Mouse (Mus musculus) small intestine, adult 2 months (tissue): ENCODE data around the gene Cpn2. TPM values are rescaled to one million over a fixed set of nuclear protein-coding genes. Genes with fewer than 3 reads are reported as not detected.

Experiments used
- H3K27ac ChIP-seq: fragments of 200-500 bp; 2 replicates; pipeline ENCODE4 v1.5.1; 2012; ENCODE audit warnings: low read depth, low read length, control low read depth, inconsistent platforms; ENCODE audit not compliant: insufficient read depth
- H3K27me3 ChIP-seq: fragments of 200-500 bp; 2 replicates; pipeline ENCODE4 v1.6.1; 2012; ENCODE audit warnings: mild to moderate bottlenecking, moderate library complexity, low read length, inconsistent platforms; ENCODE audit not compliant: control insufficient read depth, insufficient read depth
- H3K36me3 ChIP-seq: fragments of 200-500 bp; 2 replicates; pipeline ENCODE4 v1.6.1; 2012; ENCODE audit warnings: mild to moderate bottlenecking, low read length, control low read depth, inconsistent platforms; ENCODE audit not compliant: control insufficient read depth, insufficient read depth
- H3K4me1 ChIP-seq: fragments of 200-500 bp; 2 replicates; pipeline ENCODE4 v1.6.1; 2012; ENCODE audit warnings: low read length, inconsistent platforms, mixed read lengths; ENCODE audit not compliant: control insufficient read depth, insufficient read depth, insufficient read length
- H3K4me3 ChIP-seq: fragments of 200-500 bp; 2 replicates; pipeline ENCODE4 v1.5.1; 2012; ENCODE audit warnings: low read depth, mild to moderate bottlenecking, control low read depth, inconsistent platforms, low read length, moderate library complexity
- CTCF ChIP-seq: fragments of 200-500 bp; IDR thresholded peaks from 2 replicates; pipeline ENCODE4 v1.5.1; 2012; ENCODE audit warnings: low read depth, mild to moderate bottlenecking, control low read depth, inconsistent platforms, low read length, moderate library complexity, mixed read lengths; ENCODE audit not compliant: insufficient replicate concordance, insufficient read length; ENCODE audit errors: extremely low read depth
- POLR2A ChIP-seq: fragments of 200-500 bp; IDR thresholded peaks from 2 replicates; pipeline ENCODE4 v1.6.1; 2012; ENCODE audit warnings: low read depth, mild to moderate bottlenecking, control low read depth, inconsistent platforms, low read length, moderate library complexity
- WGBS: fragments of 180-500 bp; shearing (Covaris S2); methylation state at CpG from one replicate; pipeline ENCODE4 v1.1.7; 2018; 5-methylcytosine and 5-hydroxymethylcytosine counted together
- polyA plus RNA-seq: library from polyadenylated mRNA; depleted of rRNA; stranded (reverse); fragments of >200 nt; gene quantifications from 2 replicates; pipeline ENCODE4 v1.2.3, GENCODE M21; 2012

The Cpn2 gene
- polyA plus RNA-seq, 1 experiment: 0.06 TPM

DNA sequence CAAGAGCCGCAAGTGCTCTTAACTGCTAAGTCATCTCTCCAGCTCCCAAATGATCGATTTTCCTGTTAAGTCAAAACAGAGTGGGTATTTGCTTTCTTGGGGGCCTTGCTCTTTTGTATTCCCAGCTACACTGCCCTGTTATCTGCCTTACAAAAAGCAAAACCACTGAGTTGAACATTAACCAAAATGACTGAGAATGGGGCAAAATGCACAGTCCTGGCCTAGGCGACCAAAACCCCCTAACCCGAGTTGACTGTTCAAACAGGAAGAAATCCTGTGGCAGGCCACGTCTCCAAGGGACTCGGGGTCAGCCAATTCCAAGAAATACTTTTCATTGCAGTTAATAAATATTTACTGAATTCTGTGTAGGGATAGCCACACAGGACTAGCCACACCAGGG is 28.5 kb downstream of the Cpn2 start:
- Histone ChIP-seq H3K27me3 (0 out of 2 replicates have a peak, but pooled peaks cover 3% of the 10 kb centered on the region), H3K4me1 (peaks cover 3% of the 10 kb centered on the region; the same call in 1 of the 2 replicates), H3K27ac (no peak overlapping the region), H3K4me3 (no peak overlapping the region), H3K36me3 (no peaks in the 10 kb centered on the region)
- TF ChIP-seq POLR2A (no peak), CTCF (no peak)
- WGBS: 51% methylated on average over 6 of the region's 6 CpGs

GRCm38 (mm10) chr16:30236091-30236699 is 31.1 kb downstream of the Cpn2 start:
- H3K27me3 ChIP-seq: 0 out of 2 replicates have a peak, but pooled peaks cover 3% of the 10 kb centered on the region
- no peaks in the 10 kb centered on the region for H3K36me3 ChIP-seq
- WGBS: 2% methylated on average over 33 of the region's 33 CpGs
- peak overlapping the region; percentile 63 for H3K4me3 ChIP-seq
- no peak overlapping the region for H3K27ac ChIP-seq
- TF ChIP-seq CTCF (peak; percentile 93), POLR2A (no peak)
- peaks cover 3% of the 10 kb centered on the region; the same call in 1 of the 2 replicates for H3K4me1 ChIP-seq

GRCm38 (mm10) chr16:30235577-30235976 is 31.7 kb downstream of the Cpn2 start:
- 43% methylated on average over 2 of the region's 2 CpGs for WGBS
- Histone ChIP-seq H3K27ac (no peak overlapping the region), H3K36me3 (no peaks in the 10 kb centered on the region), H3K4me3 (no peak overlapping the region), H3K4me1 (peaks cover 3% of the 10 kb centered on the region; the same call in 1 of the 2 replicates), H3K27me3 (0 out of 2 replicates have a peak, but pooled peaks cover 3% of the 10 kb centered on the region)
- no peak for TF ChIP-seq CTCF
- no peak for TF ChIP-seq POLR2A

GRCm38 (mm10) chr16:30234636-30235546 is 32.4 kb downstream of the Cpn2 start:
- TF ChIP-seq POLR2A (no peak), CTCF (no peak)
- no peak overlapping the region for H3K4me3 ChIP-seq
- 85% methylated on average over 12 of the region's 12 CpGs for whole genome bisulfite sequencing
- H3K36me3 ChIP-seq: no peaks in the 10 kb centered on the region
- no peak overlapping the region for H3K27ac ChIP-seq
- H3K4me1 ChIP-seq: peaks cover 3% of the 10 kb centered on the region; the same call in 1 of the 2 replicates
- 0 out of 2 replicates have a peak, but pooled peaks cover 3% of the 10 kb centered on the region for H3K27me3 ChIP-seq

DNA sequence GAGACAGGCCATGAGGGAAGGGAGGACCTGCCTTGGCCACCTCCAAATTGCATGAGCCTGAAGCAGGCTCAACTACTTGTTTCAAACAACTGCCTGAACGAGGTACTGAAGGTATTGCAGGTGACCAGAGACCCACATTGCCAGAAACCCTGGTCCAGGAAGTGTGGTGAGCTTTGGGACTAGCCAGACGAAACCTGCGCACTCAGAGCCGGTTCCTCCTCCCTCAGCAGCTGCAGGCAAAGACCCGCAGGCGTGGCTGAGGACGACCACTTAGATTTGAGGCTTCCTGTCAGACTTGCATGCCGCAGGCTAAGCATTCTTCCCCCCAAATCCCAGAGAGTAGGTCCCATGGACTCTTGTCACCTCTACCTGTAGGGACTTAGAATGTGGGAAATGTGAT is 33.2 kb downstream of the Cpn2 start:
- Histone ChIP-seq H3K4me3 (no peak overlapping the region), H3K36me3 (no peaks in the 10 kb centered on the region), H3K27ac (no peak overlapping the region), H3K27me3 (0 out of 2 replicates have a peak, but pooled peaks cover 3% of the 10 kb centered on the region), H3K4me1 (peaks cover 3% of the 10 kb centered on the region; the same call in 1 of the 2 replicates)
- no peak for TF ChIP-seq CTCF
- TF ChIP-seq POLR2A: no peak
- WGBS: 54% methylated on average over 8 of the region's 8 CpGs

GRCm38 (mm10) chr16:30231882-30232604 is 35.3 kb downstream of the Cpn2 start:
- H3K36me3 ChIP-seq: no peaks in the 10 kb centered on the region
- H3K27ac ChIP-seq: no peak overlapping the region
- WGBS: 66% methylated on average over 13 of the region's 13 CpGs

More at GRCm38 (mm10) chr16:30231882-30232604, 35.3 kb downstream of the Cpn2 start:
- Histone ChIP-seq H3K4me3 (no peak overlapping the region), H3K4me1 (peaks cover 3% of the 10 kb centered on the region; the same call in 1 of the 2 replicates), H3K27me3 (0 out of 2 replicates have a peak, but pooled peaks cover under 1% of the 10 kb centered on the region)
- TF ChIP-seq POLR2A (no peak), CTCF (no peak)
